ENCODE assay signal across 9 mouse cellular contexts in genomic region chr6:83136291-83136880, GRCm38 (mm10). TPM values are rescaled to one million over a fixed set of nuclear protein-coding genes. Genes with fewer than 3 reads are reported as not detected.
DNase-seq lines count a peak whose midpoint lies in the region; ATAC-seq and TF ChIP-seq lines count a peak whose summit lies in the region.
"Had no signal": no experiment of that assay in that cellular context is flagged by ENCODE, and none has a peak within 500 bp of the region (broad histone marks: within the 10 kb centered on the region; RNA-seq: fewer than 3 reads in every experiment).

No protein-coding gene starts in this region.

- no peaks in the 10 kb centered on the region for H3K9me3 ChIP-seq in heart, embryonic 14.5 days (ENCODE audit: control insufficient read depth, low read length)
- no peaks in the 10 kb centered on the region for H3K9me3 ChIP-seq in ES-Bruce4 (replicated peaks; ENCODE audit: control insufficient read depth, insufficient read depth, low read length, poor library complexity, severe bottlenecking)
- no peaks in the 10 kb centered on the region for H3K9me3 ChIP-seq in forebrain, postnatal 0 days (ENCODE audit: low read length)

- peaks cover 16 to 25% of the 10 kb centered on the region in 2 experiments for H3K4me1 ChIP-seq in heart, embryonic 14.5 days (ENCODE audit: control insufficient read depth in 2 of 2, insufficient read depth in 2 of 2, low read length in 2 of 2)
- peaks cover 4% of the 10 kb centered on the region for H3K4me1 ChIP-seq in ES-Bruce4 (ENCODE audit: control insufficient read depth, insufficient read depth, low read length)
- H3K4me1 ChIP-seq in forebrain, postnatal 0 days (ENCODE audit: insufficient read depth), result no peaks in the 10 kb centered on the region

- H3K4me3 ChIP-seq in heart, embryonic 14.5 days (ENCODE audit: control insufficient read depth in 1 of 2, insufficient read depth in 1 of 2, low read depth in 1 of 2, low read length in 2 of 2), result peak overlapping the region; percentile 63 to 64
- H3K4me3 ChIP-seq in ES-Bruce4 (ENCODE audit: low read depth, low read length) (peak overlapping the region; percentile 62), macrophage (ENCODE audit: inconsistent target) (peak overlapping the region; percentile 28)
- H3K4me3 ChIP-seq in forebrain, postnatal 0 days (ENCODE audit: low read depth, low read length), result no peak overlapping the region

- H3K27me3 ChIP-seq in heart, embryonic 14.5 days (ENCODE audit: control insufficient read depth, insufficient read depth, low read length), result no peaks in the 10 kb centered on the region
- no peaks in the 10 kb centered on the region for H3K27me3 ChIP-seq in ES-Bruce4 (ENCODE audit: control insufficient read depth, insufficient read depth, low read length, poor library complexity, severe bottlenecking)
- H3K27me3 ChIP-seq in forebrain, postnatal 0 days (ENCODE audit: insufficient read depth, low read length), result peaks cover 10% of the 10 kb centered on the region
- H3K27me3 ChIP-seq: Patski had no signal

- TF ChIP-seq CTCF in ES-Bruce4 (IDR thresholded peaks at IDR 0.05; ENCODE audit: low read depth, low read length), result no peak
- no peak for TF ChIP-seq CTCF in forebrain, postnatal 0 days (IDR thresholded peaks at IDR 0.05; ENCODE audit: low read depth)

- intact Hi-C loops in heart, postnatal 36 days (cut with DNase I), result no loop called here

- ATAC-seq in heart, embryonic 14.5 days (ENCODE audit: insufficient number of reproducible peaks, insufficient read depth, low FRiP score, low read depth), result 0 out of 2 replicates have a peak, but pooled peaks have one; percentile 1
- ATAC-seq in forebrain, postnatal 0 days, result no peak
- ATAC-seq in activated CD4-positive, CD25-positive, alpha-beta regulatory T cell, adult 4 months, result no peak
- no peak for ATAC-seq in inflammation-experienced regulatory T-cells, adult 6 months

- no peak for TF ChIP-seq EP300 in ES-Bruce4 (IDR thresholded peaks at IDR 0.05; ENCODE audit: insufficient read depth, low read depth, low read length)

- H3K79me2 ChIP-seq in macrophage (ENCODE audit: inconsistent target), result no peaks in the 10 kb centered on the region

- WGBS in heart, embryonic 14.5 days, result 27% methylated on average over 5 of the region's 5 CpGs
- WGBS in forebrain, postnatal 0 days, result 22% methylated on average over 5 of the region's 5 CpGs
- WGBS in macrophage (ENCODE audit: missing documents), result 81% methylated on average over 4 of the region's 5 CpGs

- H3K27ac ChIP-seq in heart, embryonic 14.5 days (replicated peaks in 1 of 2; ENCODE audit: control insufficient read depth in 1 of 2, insufficient read depth in 1 of 2, low read depth in 2 of 2, low read length in 2 of 2), result peak overlapping the region; percentile 99 to 100
- no peak overlapping the region for H3K27ac ChIP-seq in ES-Bruce4 (ENCODE audit: insufficient read depth, low read length)
- no peak overlapping the region; the same call in 1 of the 2 replicates for H3K27ac ChIP-seq in forebrain, postnatal 0 days (ENCODE audit: low read depth, low read length)
- H3K27ac ChIP-seq in macrophage, result no peak overlapping the region

- H3K4me2 ChIP-seq in heart, embryonic 14.5 days (ENCODE audit: low read length), result peak overlapping the region; percentile 85
- H3K4me2 ChIP-seq in forebrain, postnatal 0 days (ENCODE audit: low read depth), result peak overlapping the region; percentile 48; the same call in 1 of the 2 replicates

- no peak for DNase-seq in heart, postnatal 36 days
- no peak for DNase-seq in forebrain, postnatal 0 days
- DNase-seq in gastrocnemius, adult 18-20 months (ENCODE audit: low spot score), result no peak

- peak overlapping the region; percentile 95 for H3K9ac ChIP-seq in heart, embryonic 14.5 days (ENCODE audit: low read length)
- H3K9ac ChIP-seq in ES-Bruce4 (ENCODE audit: low read depth, poor library complexity, severe bottlenecking), result peak overlapping the region; percentile 26
- H3K9ac ChIP-seq in forebrain, postnatal 0 days, result no peak overlapping the region

- TF ChIP-seq POLR2A in ES-Bruce4 (IDR thresholded peaks at IDR 0.05; ENCODE audit: insufficient read depth, low read length), result no peak

- H3K36me3 ChIP-seq in heart, embryonic 14.5 days (ENCODE audit: control insufficient read depth, insufficient read depth, low read length), result no peaks in the 10 kb centered on the region; the same call in 1 of the 2 replicates
- no peaks in the 10 kb centered on the region for H3K36me3 ChIP-seq in ES-Bruce4 (ENCODE audit: control insufficient read depth, insufficient read depth, low read length, poor library complexity, severe bottlenecking)
- H3K36me3 ChIP-seq in forebrain, postnatal 0 days (ENCODE audit: insufficient read depth), result no peaks in the 10 kb centered on the region
- no peaks in the 10 kb centered on the region for H3K36me3 ChIP-seq in macrophage (ENCODE audit: inconsistent target)

RNA-seq across cellular contexts. Expression of gene Rtkn, which starts 1.1 kb away (rescaled TPM):
- polyA plus RNA-seq in heart, embryonic 14.5 days (2014; fragmentation: Nextera tagmentation; extraction: Ambion mirVana), result 9.9 and 11.6 TPM in 2 replicates
- total RNA-seq in heart, postnatal 36 days (2021), result 1 to 10 TPM; 4.6 to 5.5 TPM
- 10.4 and 10.5 TPM in 2 replicates for polyA plus RNA-seq in ES-Bruce4 (2011; ENCODE audit: insufficient read depth, insufficient read length, low read depth, missing spikeins)
- total RNA-seq in forebrain, postnatal 0 days (2014; rRNA removed), result 17.1 and 19.4 TPM in 2 replicates
- 7.9 and 8.1 TPM in 2 replicates for polyA plus RNA-seq in forebrain, postnatal 0 days (2015; fragmentation: Nextera tagmentation; extraction: Ambion mirVana)
- 1 to 10 TPM in 21 of 26 experiments, under 1 TPM in 4, not detected in 1; 0.54 to 8.6 (median 2.0) TPM for total RNA-seq in macrophage (2018; cell fraction: chromatin; rRNA removed)
- total RNA-seq in macrophage (2018; cell fraction: cytosol; rRNA removed), result 1 to 10 TPM in 18 of 26 experiments, under 1 TPM in 8; 0.56 to 1.8 (median 1.1) TPM
- 1 to 10 TPM in 16 of 26 experiments, under 1 TPM in 9, not detected in 1; 0.43 to 4.0 (median 1.2) TPM for total RNA-seq in macrophage (2018; cell fraction: nucleus; rRNA removed)
- polyA plus RNA-seq in macrophage (2018), result 1.3 to 2.1 TPM (median 1.4 TPM) in 3 replicates
- 10 to 100 TPM in 1 of 2 experiments, 1 to 10 TPM in 1; 9.3 to 11.7 TPM for total RNA-seq in gastrocnemius, adult 18-20 months (2021)
- not detected for polyA plus RNA-seq in activated CD4-positive, CD25-positive, alpha-beta regulatory T cell, adult 4 months (2017; shearing (Covaris generic))
- 1 to 10 TPM in 1 of 3 experiments, not detected in 2; 3.7 TPM for polyA plus RNA-seq in inflammation-experienced regulatory T-cells, adult 6 months (2017; shearing (Covaris generic))

RNA-seq across cellular contexts. Expression of gene Ino80b, which starts 11.2 kb away (rescaled TPM):
- polyA plus RNA-seq in heart, embryonic 14.5 days (2014; fragmentation: Nextera tagmentation; extraction: Ambion mirVana), result 10.3 and 11.3 TPM in 2 replicates
- total RNA-seq in heart, postnatal 36 days (2021), result 10 to 100 TPM; 14.5 to 16.0 TPM
- polyA plus RNA-seq in ES-Bruce4 (2011; ENCODE audit: insufficient read depth, insufficient read length, low read depth, missing spikeins), result 9.0 and 11.6 TPM in 2 replicates
- total RNA-seq in forebrain, postnatal 0 days (2014; rRNA removed), result 40.1 and 44.5 TPM in 2 replicates
- polyA plus RNA-seq in forebrain, postnatal 0 days (2015; fragmentation: Nextera tagmentation; extraction: Ambion mirVana), result 14.9 and 15.3 TPM in 2 replicates
- total RNA-seq in macrophage (2018; cell fraction: chromatin; rRNA removed), result 10 to 100 TPM in 12 of 26 experiments, 1 to 10 TPM in 14; 1.8 to 27.1 (median 8.7) TPM
- 10 to 100 TPM; 13.0 to 31.0 (median 21.7) TPM for total RNA-seq in macrophage (2018; cell fraction: cytosol; rRNA removed)
- 10 to 100 TPM in 9 of 26 experiments, 1 to 10 TPM in 17; 3.9 to 20.8 (median 8.2) TPM for total RNA-seq in macrophage (2018; cell fraction: nucleus; rRNA removed)
- 16.6 to 24.5 TPM (median 22.9 TPM) in 3 replicates for polyA plus RNA-seq in macrophage (2018)
- 10 to 100 TPM; 15.6 to 15.7 TPM for total RNA-seq in gastrocnemius, adult 18-20 months (2021)
- polyA plus RNA-seq in activated CD4-positive, CD25-positive, alpha-beta regulatory T cell, adult 4 months (2017; shearing (Covaris generic)), result 1 to 10 TPM; 1.3 to 2.4 TPM
- polyA plus RNA-seq in inflammation-experienced regulatory T-cells, adult 6 months (2017; shearing (Covaris generic)), result 1 to 10 TPM in 2 of 3 experiments, not detected in 1; 1.0 to 2.8 TPM

RNA-seq across cellular contexts. Expression of gene Wbp1, which starts 15.0 kb away (rescaled TPM):
- polyA plus RNA-seq in heart, embryonic 14.5 days (2014; fragmentation: Nextera tagmentation; extraction: Ambion mirVana), result 76.0 and 94.5 TPM in 2 replicates
- total RNA-seq in heart, postnatal 36 days (2021), result 10 to 100 TPM; 71.0 to 71.7 TPM
- polyA plus RNA-seq in ES-Bruce4 (2011; ENCODE audit: insufficient read depth, insufficient read length, low read depth, missing spikeins) (26.7 and 32.4 TPM in 2 replicates), macrophage (2018) (13.1 to 20.6 TPM (median 14.1 TPM) in 3 replicates)
- 129 and 151 TPM in 2 replicates for total RNA-seq in forebrain, postnatal 0 days (2014; rRNA removed)
- polyA plus RNA-seq in forebrain, postnatal 0 days (2015; fragmentation: Nextera tagmentation; extraction: Ambion mirVana), result 104 and 109 TPM in 2 replicates
- total RNA-seq in macrophage (2018; cell fraction: chromatin; rRNA removed), result 10 to 100 TPM in 15 of 26 experiments, 1 to 10 TPM in 11; 2.3 to 30.3 (median 11.4) TPM
- total RNA-seq in macrophage (2018; cell fraction: cytosol; rRNA removed), result 10 to 100 TPM; 12.7 to 23.7 (median 17.4) TPM
- 10 to 100 TPM in 15 of 26 experiments, 1 to 10 TPM in 11; 4.4 to 31.2 (median 12.1) TPM for total RNA-seq in macrophage (2018; cell fraction: nucleus; rRNA removed)
- total RNA-seq in gastrocnemius, adult 18-20 months (2021), result 10 to 100 TPM; 46.4 to 46.7 TPM
- 10 to 100 TPM; 21.2 to 31.7 TPM for polyA plus RNA-seq in activated CD4-positive, CD25-positive, alpha-beta regulatory T cell, adult 4 months (2017; shearing (Covaris generic))
- 10 to 100 TPM; 25.1 to 28.9 (median 28.3) TPM for polyA plus RNA-seq in inflammation-experienced regulatory T-cells, adult 6 months (2017; shearing (Covaris generic))

RNA-seq across cellular contexts. Expression of gene Wdr54, which starts 19.8 kb away (rescaled TPM):
- polyA plus RNA-seq in heart, embryonic 14.5 days (2014; fragmentation: Nextera tagmentation; extraction: Ambion mirVana), result 6.0 and 6.2 TPM in 2 replicates
- 1 to 10 TPM; 1.4 to 1.5 TPM for total RNA-seq in heart, postnatal 36 days (2021)
- 7.3 and 7.9 TPM in 2 replicates for polyA plus RNA-seq in ES-Bruce4 (2011; ENCODE audit: insufficient read depth, insufficient read length, low read depth, missing spikeins)
- total RNA-seq in forebrain, postnatal 0 days (2014; rRNA removed), result 11.1 and 13.4 TPM in 2 replicates
- 19.7 and 24.1 TPM in 2 replicates for polyA plus RNA-seq in forebrain, postnatal 0 days (2015; fragmentation: Nextera tagmentation; extraction: Ambion mirVana)
- total RNA-seq in macrophage (2018; cell fraction: chromatin; rRNA removed), result 1 to 10 TPM in 6 of 26 experiments, under 1 TPM in 9, not detected in 11; 0.29 to 1.8 (median 0.92) TPM
- total RNA-seq in macrophage (2018; cell fraction: cytosol; rRNA removed), result under 1 TPM; 0.10 to 0.65 (median 0.34) TPM
- 1 to 10 TPM in 4 of 26 experiments, under 1 TPM in 9, not detected in 13; 0.28 to 1.6 (median 0.63) TPM for total RNA-seq in macrophage (2018; cell fraction: nucleus; rRNA removed)
- polyA plus RNA-seq in macrophage (2018), result 0.30 to 1.1 TPM (median 0.42 TPM) in 3 replicates
- 1 to 10 TPM; 1.2 to 1.9 TPM for total RNA-seq in gastrocnemius, adult 18-20 months (2021)
- polyA plus RNA-seq in activated CD4-positive, CD25-positive, alpha-beta regulatory T cell, adult 4 months (2017; shearing (Covaris generic)), result under 1 TPM in 1 of 2 experiments, not detected in 1; 0.73 TPM
- polyA plus RNA-seq in inflammation-experienced regulatory T-cells, adult 6 months (2017; shearing (Covaris generic)), result under 1 TPM in 2 of 3 experiments, not detected in 1; 0.19 to 0.48 TPM

RNA-seq across cellular contexts. Expression of gene 1700003E16Rik, which starts 19.8 kb away (rescaled TPM):
- 0.31 and 0.43 TPM in 2 replicates for polyA plus RNA-seq in heart, embryonic 14.5 days (2014; fragmentation: Nextera tagmentation; extraction: Ambion mirVana)
- total RNA-seq in heart, postnatal 36 days (2021), result under 1 TPM; 0.16 to 0.39 TPM
- polyA plus RNA-seq in ES-Bruce4 (2011; ENCODE audit: insufficient read depth, insufficient read length, low read depth, missing spikeins), result not detected in 2 replicates
- total RNA-seq in forebrain, postnatal 0 days (2014; rRNA removed), result 17.0 and 17.5 TPM in 2 replicates
- 13.9 and 18.3 TPM in 2 replicates for polyA plus RNA-seq in forebrain, postnatal 0 days (2015; fragmentation: Nextera tagmentation; extraction: Ambion mirVana)
- total RNA-seq in macrophage (2018; cell fraction: chromatin; rRNA removed), result not detected
- under 1 TPM in 21 of 26 experiments, not detected in 5; 0.04 to 0.33 (median 0.11) TPM for total RNA-seq in macrophage (2018; cell fraction: cytosol; rRNA removed)
- not detected for total RNA-seq in macrophage (2018; cell fraction: nucleus; rRNA removed)
- 0.19 TPM in 1 of 3 replicates, not detected in the others for polyA plus RNA-seq in macrophage (2018)
- under 1 TPM in 1 of 2 experiments, not detected in 1; 0.14 TPM for total RNA-seq in gastrocnemius, adult 18-20 months (2021)
- polyA plus RNA-seq in activated CD4-positive, CD25-positive, alpha-beta regulatory T cell, adult 4 months (2017; shearing (Covaris generic)), result not detected
- polyA plus RNA-seq in inflammation-experienced regulatory T-cells, adult 6 months (2017; shearing (Covaris generic)), result not detected

Comparison
In these comparisons a context has a peak if more than half of its experiments do, and no peak if none do; other contexts are left out.
1. H3K27ac ChIP-seq: peak in heart, embryonic 14.5 days (2 of 2); none in ES-Bruce4 (single experiment), forebrain, postnatal 0 days (single experiment) and macrophage (single experiment).